Mouse (Mus musculus): ENCODE measurements around the gene Rapgef2.
"Not testable (repeated sequence)": the region's sequence is repeated elsewhere in the genome, so short reads cannot be mapped to it uniquely, and the experiment has no call there.

Gene Rapgef2

GRCm38 (mm10) chr3:79088461-79088860 is 197.9 kb downstream of the Rapgef2 start:
- DNase-seq (ENCODE audit: low spot score): no peak

- no peak for DNase-seq (ENCODE audit: low spot score)
Measured at GRCm38 (mm10) chr3:79086282-79086681, 200.0 kb downstream of the Rapgef2 start.

- no peak for DNase-seq (ENCODE audit: low spot score)
Measured at GRCm38 (mm10) chr3:79083881-79084280, 202.4 kb downstream of the Rapgef2 start.

GRCm38 (mm10) chr3:79083030-79083429 is 203.3 kb downstream of the Rapgef2 start:
- DNase-seq (ENCODE audit: low spot score): no peak

GRCm38 (mm10) chr3:79079076-79079475 is 207.2 kb downstream of the Rapgef2 start:
- no peak for DNase-seq (ENCODE audit: low spot score)

- DNase-seq (ENCODE audit: low spot score): no peak
Measured at GRCm38 (mm10) chr3:79074970-79075369, 211.3 kb downstream of the Rapgef2 start.

- no peak for DNase-seq (ENCODE audit: low spot score)
Measured at GRCm38 (mm10) chr3:79073541-79074244, 212.6 kb downstream of the Rapgef2 start.

GRCm38 (mm10) chr3:79071561-79071960 is 214.8 kb downstream of the Rapgef2 start:
- DNase-seq (ENCODE audit: low spot score): no peak

- no peak for DNase-seq (ENCODE audit: low spot score)
Measured at GRCm38 (mm10) chr3:79069891-79070290, 216.4 kb downstream of the Rapgef2 start.

GRCm38 (mm10) chr3:79068976-79069375 is 217.3 kb downstream of the Rapgef2 start:
- DNase-seq (ENCODE audit: low spot score): no peak

- DNase-seq (ENCODE audit: low spot score): no peak
Measured at GRCm38 (mm10) chr3:79066455-79067055, 219.8 kb downstream of the Rapgef2 start.

GRCm38 (mm10) chr3:79064096-79064495 is 222.2 kb downstream of the Rapgef2 start:
- no peak for DNase-seq (ENCODE audit: low spot score)

GRCm38 (mm10) chr3:79061426-79061825 is 224.9 kb downstream of the Rapgef2 start:
- DNase-seq (ENCODE audit: low spot score): no peak

GRCm38 (mm10) chr3:79058491-79058890 is 227.8 kb downstream of the Rapgef2 start:
- not testable (repeated sequence) for DNase-seq (ENCODE audit: low spot score)

GRCm38 (mm10) chr3:79045251-79045650 is 241.1 kb downstream of the Rapgef2 start:
- no peak for DNase-seq (ENCODE audit: low spot score)

GRCm38 (mm10) chr3:79042973-79043372 is 243.3 kb downstream of the Rapgef2 start:
- DNase-seq (ENCODE audit: low spot score): no peak

GRCm38 (mm10) chr3:79039666-79040450 is 246.5 kb downstream of the Rapgef2 start:
- no peak for DNase-seq (ENCODE audit: low spot score)

- no peak for DNase-seq (ENCODE audit: low spot score)
Measured at GRCm38 (mm10) chr3:79039008-79039407, 247.3 kb downstream of the Rapgef2 start.

GRCm38 (mm10) chr3:79034457-79034856 is 251.9 kb downstream of the Rapgef2 start:
- DNase-seq (ENCODE audit: low spot score): no peak

GRCm38 (mm10) chr3:79030855-79031254 is 255.5 kb downstream of the Rapgef2 start:
- DNase-seq (ENCODE audit: low spot score): no peak

- DNase-seq (ENCODE audit: low spot score): no peak
Measured at GRCm38 (mm10) chr3:79028153-79028878, 258.0 kb downstream of the Rapgef2 start.

GRCm38 (mm10) chr3:79025983-79026382 is 260.3 kb downstream of the Rapgef2 start:
- DNase-seq (ENCODE audit: low spot score): no peak
